Mouse (Mus musculus): ENCODE measurements around the gene Syt17.

Syt17 gene

GRCm38 (mm10) chr7:118462818-118463762 lies 15.1 kb upstream of the Syt17 start:
- no peak for DNase-seq (ENCODE audit: low spot score)

- no peak for DNase-seq (ENCODE audit: low spot score)
Measured at GRCm38 (mm10) chr7:118461400-118462136, 13.5 kb upstream of the Syt17 start.

GRCm38 (mm10) chr7:118453722-118454121 lies 5.7 kb upstream of the Syt17 start:
- peak; percentile 14 for DNase-seq (ENCODE audit: low spot score)

GRCm38 (mm10) chr7:118452940-118453339 lies 4.9 kb upstream of the Syt17 start:
- no peak for DNase-seq (ENCODE audit: low spot score)

- DNase-seq (ENCODE audit: low spot score): no peak
Measured at GRCm38 (mm10) chr7:118447291-118448133, 510 bp downstream of the Syt17 start.

GRCm38 (mm10) chr7:118443895-118444485 lies 4.0 kb downstream of the Syt17 start:
- no peak for DNase-seq (ENCODE audit: low spot score)

- DNase-seq (ENCODE audit: low spot score): no peak
Measured at GRCm38 (mm10) chr7:118443371-118443770, 4.7 kb downstream of the Syt17 start.

GRCm38 (mm10) chr7:118441535-118441934 lies 6.5 kb downstream of the Syt17 start:
- DNase-seq (ENCODE audit: low spot score): peak; percentile 32

- peak; percentile 48 for DNase-seq (ENCODE audit: low spot score)
Measured at GRCm38 (mm10) chr7:118437101-118437802, 10.8 kb downstream of the Syt17 start.

GRCm38 (mm10) chr7:118428937-118429336 lies 19.1 kb downstream of the Syt17 start:
- no peak for DNase-seq (ENCODE audit: low spot score)

- DNase-seq (ENCODE audit: low spot score): no peak
Measured at GRCm38 (mm10) chr7:118419491-118420180, 28.4 kb downstream of the Syt17 start.

- no peak for DNase-seq (ENCODE audit: low spot score)
Measured at GRCm38 (mm10) chr7:118414183-118414582, 33.8 kb downstream of the Syt17 start.

GRCm38 (mm10) chr7:118411877-118412276 lies 36.1 kb downstream of the Syt17 start:
- DNase-seq (ENCODE audit: low spot score): peak; percentile 41

- peak; percentile 37 for DNase-seq (ENCODE audit: low spot score)
Measured at GRCm38 (mm10) chr7:118409421-118409820, 38.6 kb downstream of the Syt17 start.

GRCm38 (mm10) chr7:118405251-118405650 lies 42.8 kb downstream of the Syt17 start:
- peak; percentile 3 for DNase-seq (ENCODE audit: low spot score)

- DNase-seq (ENCODE audit: low spot score): no peak
Measured at GRCm38 (mm10) chr7:118402576-118403022, 45.4 kb downstream of the Syt17 start.

GRCm38 (mm10) chr7:118401949-118402348 lies 46.1 kb downstream of the Syt17 start:
- no peak for DNase-seq (ENCODE audit: low spot score)

GRCm38 (mm10) chr7:118399764-118400163 lies 48.3 kb downstream of the Syt17 start:
- no peak for DNase-seq (ENCODE audit: low spot score)

GRCm38 (mm10) chr7:118390705-118391104 lies 57.3 kb downstream of the Syt17 start:
- no peak for DNase-seq (ENCODE audit: low spot score)

- no peak for DNase-seq (ENCODE audit: low spot score)
Measured at GRCm38 (mm10) chr7:118380996-118381395, 67.0 kb downstream of the Syt17 start.
